Mouse (Mus musculus) midbrain, embryonic 15.5 days (tissue): ENCODE measurements around the gene Mrpl20. TPM values are rescaled to one million over a fixed set of nuclear protein-coding genes. Genes with fewer than 3 reads are reported as not detected.

Experiments used
- ATAC-seq: fragments of 200-750 bp; cut with Nextera tagmentation; replicated peaks from 2 replicates; pipeline ENCODE4 v1.8.0; 2017; ENCODE audit warnings: moderate TSS enrichment
- H3K27ac ChIP-seq: fragments of 300-500 bp; sonication (generic); 2 replicates; pipeline ENCODE4 v1.5.1; 2015; ENCODE audit warnings: mild to moderate bottlenecking, inconsistent platforms
- H3K27me3 ChIP-seq: fragments of 300-500 bp; sonication (generic); replicated peaks from 2 replicates; pipeline ENCODE4 v1.6.1; 2015; ENCODE audit warnings: inconsistent platforms
- H3K36me3 ChIP-seq: fragments of 300-500 bp; sonication (generic); replicated peaks from 2 replicates; pipeline ENCODE4 v1.6.1; 2015; ENCODE audit warnings: inconsistent platforms
- H3K4me1 ChIP-seq: fragments of 300-500 bp; sonication (generic); 2 replicates; pipeline ENCODE4 v1.6.1; 2015; ENCODE audit warnings: inconsistent platforms
- H3K4me2 ChIP-seq: fragments of 300-500 bp; sonication (generic); 2 replicates; pipeline ENCODE4 v1.6.1; 2015; ENCODE audit warnings: inconsistent platforms, mild to moderate bottlenecking, moderate library complexity
- H3K4me3 ChIP-seq: fragments of 300-500 bp; sonication (generic); 2 replicates; pipeline ENCODE4 v1.5.1; 2015; ENCODE audit warnings: mild to moderate bottlenecking, inconsistent platforms
- H3K9ac ChIP-seq: fragments of 300-500 bp; sonication (generic); 2 replicates; pipeline ENCODE4 v1.6.1; 2015; ENCODE audit warnings: mild to moderate bottlenecking, inconsistent platforms
- H3K9me3 ChIP-seq: fragments of 300-500 bp; sonication (generic); 2 replicates; pipeline ENCODE4 v1.6.1; 2016; ENCODE audit warnings: inconsistent platforms
- WGBS: fragments of 180-500 bp; shearing (Covaris S2); methylation state at CpG from one replicate; pipeline ENCODE4 v1.1.7; 2015; ENCODE audit warnings: mixed read lengths; 5-methylcytosine and 5-hydroxymethylcytosine counted together
- polyA plus RNA-seq: library from polyadenylated mRNA; unstranded; fragments of >200 nt; fragmentation: Nextera tagmentation; extraction: Ambion mirVana; gene quantifications from 2 replicates; pipeline ENCODE4 v1.2.1, GENCODE M21; 2015

The Mrpl20 gene
- polyA plus RNA-seq, 1 experiment from 2014 or later, result 242 TPM

DNA sequence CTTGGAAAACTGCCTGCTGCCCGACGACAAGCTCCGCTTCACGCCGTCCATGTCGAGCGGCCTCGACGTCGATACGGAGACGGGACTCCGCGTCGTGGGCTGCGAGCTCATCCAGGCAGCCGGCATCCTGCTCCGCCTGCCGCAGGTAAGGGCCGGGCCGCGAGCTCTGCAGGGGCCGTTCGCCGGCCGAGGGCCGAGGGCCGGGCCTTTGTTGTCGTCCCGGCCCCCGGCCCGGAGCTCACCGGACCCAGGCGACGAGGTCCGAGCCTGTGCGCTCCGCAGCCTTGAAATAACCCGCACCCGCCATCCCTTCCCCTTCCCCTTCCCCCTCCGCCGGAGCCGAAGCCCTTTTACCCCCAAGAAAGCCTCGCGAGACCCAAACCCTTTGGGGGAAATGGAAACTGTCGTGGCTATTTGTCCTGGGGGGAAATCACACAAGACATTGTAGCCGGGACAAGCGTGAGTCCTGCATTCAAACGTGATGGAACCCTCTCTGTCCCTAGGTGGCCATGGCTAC lies 10.0 kb downstream of the Mrpl20 start:
- Histone ChIP-seq H3K36me3 (peaks cover 38% of the 10 kb centered on the region), H3K4me3 (peak overlapping the region; percentile 89), H3K27me3 (no peaks in the 10 kb centered on the region), H3K27ac (peak overlapping the region; percentile 89), H3K4me1 (peaks cover 26% of the 10 kb centered on the region), H3K9me3 (no peaks in the 10 kb centered on the region), H3K9ac (peak overlapping the region; percentile 88), H3K4me2 (peak overlapping the region; percentile 65)
- ATAC-seq, result peak; percentile 61
- WGBS, result under 1% methylated on average over 49 of the region's 49 CpGs

DNA sequence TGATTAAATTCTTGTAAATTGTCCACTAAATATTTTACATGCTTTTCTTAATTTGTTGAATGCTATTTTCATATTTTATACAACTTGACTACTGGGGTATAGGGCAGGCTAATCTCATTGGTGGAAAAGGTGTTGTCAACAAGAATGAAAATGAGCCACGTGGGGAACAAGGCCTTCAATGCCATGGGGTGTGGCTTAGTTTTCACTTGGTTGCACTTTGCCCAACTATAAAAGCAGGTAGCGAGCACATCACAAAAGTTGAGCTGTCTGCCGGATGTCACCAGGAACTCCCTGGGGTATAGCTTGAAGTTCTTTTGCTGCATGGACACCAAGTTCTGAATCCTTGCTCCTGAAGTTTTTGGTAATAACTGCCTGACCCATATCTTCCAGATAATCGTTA lies 14.9 kb downstream of the Mrpl20 start:
- WGBS, result 85% methylated on average over 4 of the region's 4 CpGs
- no peak overlapping the region for H3K4me2 ChIP-seq
- peaks cover 56% of the 10 kb centered on the region for H3K36me3 ChIP-seq
- no peak overlapping the region for H3K4me3 ChIP-seq
- ATAC-seq, result no peak
- H3K27ac ChIP-seq, result no peak overlapping the region
- H3K27me3 ChIP-seq, result no peaks in the 10 kb centered on the region
- peaks cover 18% of the 10 kb centered on the region for H3K4me1 ChIP-seq
- no peaks in the 10 kb centered on the region for H3K9me3 ChIP-seq
- H3K9ac ChIP-seq, result no peak overlapping the region

DNA sequence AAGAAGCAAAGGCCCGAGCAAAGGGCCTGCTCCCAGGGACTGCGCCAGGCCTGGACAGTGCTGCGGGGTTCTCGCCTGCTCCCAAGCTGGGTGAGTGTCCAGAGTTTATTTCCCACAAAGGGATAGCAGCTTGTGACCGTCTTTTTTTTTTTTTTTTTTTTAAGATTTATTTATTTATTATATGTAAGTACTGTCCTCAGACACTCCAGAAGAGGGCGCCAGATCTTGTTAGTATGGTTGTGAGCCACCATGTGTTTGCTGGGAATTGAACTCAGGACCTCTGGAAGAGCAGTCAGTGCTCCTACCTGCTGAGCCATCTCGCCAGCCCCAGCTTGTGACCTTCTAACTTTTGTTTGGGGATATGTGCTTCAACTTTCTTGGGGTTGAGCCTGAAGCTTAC lies 18.3 kb downstream of the Mrpl20 start:
- Histone ChIP-seq H3K4me2 (no peak overlapping the region), H3K9ac (no peak overlapping the region), H3K36me3 (peaks cover 80% of the 10 kb centered on the region), H3K4me3 (no peak overlapping the region), H3K27ac (no peak overlapping the region), H3K27me3 (no peaks in the 10 kb centered on the region), H3K4me1 (no peaks in the 10 kb centered on the region), H3K9me3 (no peaks in the 10 kb centered on the region)
- ATAC-seq, result no peak
- 80% methylated on average over 7 of the region's 7 CpGs for WGBS

DNA sequence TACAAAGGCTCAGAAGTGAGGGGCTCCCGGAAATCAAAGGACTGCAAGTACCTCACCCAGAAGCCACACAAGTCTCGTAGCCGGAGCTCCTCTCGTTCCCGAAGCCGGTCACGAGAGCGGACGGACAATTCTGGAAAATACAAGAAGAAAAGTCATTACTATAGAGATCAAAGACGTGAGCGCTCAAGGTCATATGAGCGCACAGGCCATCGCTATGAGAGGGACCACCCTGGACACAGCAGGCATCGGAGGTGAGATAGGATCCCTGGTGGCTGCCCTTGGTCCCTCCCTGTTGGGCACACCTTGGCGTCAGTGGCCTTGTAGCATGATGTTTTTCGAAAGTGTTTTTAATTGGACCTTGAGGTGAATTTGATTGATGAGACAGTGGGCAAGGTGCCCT lies 20.8 kb downstream of the Mrpl20 start:
- Histone ChIP-seq H3K27ac (no peak overlapping the region), H3K27me3 (no peaks in the 10 kb centered on the region), H3K9me3 (no peaks in the 10 kb centered on the region), H3K4me2 (no peak overlapping the region), H3K4me3 (no peak overlapping the region), H3K4me1 (no peaks in the 10 kb centered on the region), H3K9ac (no peak overlapping the region), H3K36me3 (peaks cover 72% of the 10 kb centered on the region)
- ATAC-seq, result no peak
- 96% methylated on average over 16 of the region's 16 CpGs for WGBS

DNA sequence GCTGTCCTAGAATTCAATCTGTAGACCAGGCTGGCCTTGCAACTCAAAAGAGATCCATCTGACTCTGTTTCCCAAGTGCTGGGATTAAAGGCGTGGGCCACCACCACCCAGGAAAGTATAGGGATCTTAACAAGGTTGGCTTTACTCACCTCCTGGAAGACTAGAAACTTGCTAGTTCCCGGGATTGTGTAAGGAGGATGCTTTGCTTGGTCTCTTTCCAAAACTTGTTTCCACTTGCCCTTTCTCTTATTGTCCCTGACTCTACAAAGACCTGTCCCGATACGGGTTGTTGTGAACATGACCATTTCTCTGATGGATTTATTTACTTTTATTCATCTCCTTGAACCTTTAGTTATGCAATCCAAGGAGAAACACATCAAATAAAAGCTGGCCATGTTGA lies 27.2 kb downstream of the Mrpl20 start:
- ATAC-seq, result no peak
- Histone ChIP-seq H3K4me3 (no peak overlapping the region), H3K9me3 (no peaks in the 10 kb centered on the region), H3K4me1 (peaks cover 29% of the 10 kb centered on the region), H3K36me3 (peaks cover 12% of the 10 kb centered on the region), H3K27me3 (no peaks in the 10 kb centered on the region), H3K4me2 (no peak overlapping the region), H3K9ac (no peak overlapping the region), H3K27ac (no peak overlapping the region)
- WGBS, result 92% methylated on average over 4 of the region's 4 CpGs

DNA sequence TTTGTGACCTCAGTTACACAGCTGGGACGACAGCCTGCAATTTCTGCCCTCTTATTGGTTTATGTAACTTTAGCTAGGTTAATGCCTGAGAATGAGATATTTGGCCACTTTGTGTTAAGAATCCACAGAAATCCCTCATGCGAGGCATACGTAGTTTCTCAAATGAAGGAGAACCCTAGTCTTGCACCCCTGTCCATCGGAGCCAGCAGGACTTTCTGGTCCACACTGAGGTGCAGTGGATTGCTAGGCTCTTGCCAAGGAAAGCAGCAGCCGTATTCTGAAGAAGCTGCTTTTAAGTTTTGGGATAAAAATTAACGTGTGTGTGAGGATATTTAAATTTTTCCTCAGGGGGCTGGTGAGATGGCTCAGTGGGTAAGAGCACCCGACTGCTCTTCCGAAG lies 27.9 kb downstream of the Mrpl20 start:
- WGBS, result 56% methylated on average over 8 of the region's 8 CpGs
- Histone ChIP-seq H3K27ac (peak overlapping the region; percentile 89), H3K4me1 (peaks cover 29% of the 10 kb centered on the region), H3K27me3 (no peaks in the 10 kb centered on the region), H3K4me3 (peak overlapping the region; percentile 58; the same call in 1 of the 2 replicates), H3K9me3 (no peaks in the 10 kb centered on the region), H3K9ac (no peak overlapping the region), H3K36me3 (0 out of 2 replicates have a peak, but pooled peaks cover 6% of the 10 kb centered on the region), H3K4me2 (peak overlapping the region; percentile 87)
- ATAC-seq, result no peak

DNA sequence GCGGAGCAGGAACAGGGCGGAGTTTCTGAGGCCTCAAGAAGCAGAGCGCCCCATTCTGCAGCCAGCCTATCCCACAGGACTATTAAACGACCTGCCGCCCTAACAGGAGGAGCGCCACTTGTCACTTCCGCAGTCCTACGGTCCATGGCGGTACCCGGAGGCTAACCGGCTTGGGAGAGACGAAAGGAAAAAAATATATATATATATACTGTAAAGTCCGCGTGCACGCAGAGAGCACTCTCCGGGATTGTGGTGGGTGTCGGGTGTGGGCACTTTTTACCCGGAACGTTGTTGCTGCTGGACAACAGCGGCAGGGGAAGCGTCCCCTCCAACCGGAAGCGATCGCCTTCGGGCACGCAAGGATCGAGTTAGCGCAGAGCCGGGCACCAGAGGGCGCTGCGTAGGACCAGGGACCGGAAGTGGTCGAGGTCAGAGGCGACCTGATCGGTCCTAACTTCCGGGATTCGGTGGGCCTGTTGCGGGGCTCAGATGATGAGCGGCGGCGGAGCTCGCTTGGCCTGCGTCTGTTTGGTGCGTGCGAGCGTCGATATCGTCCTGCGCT lies 28.6 kb downstream of the Mrpl20 start, which contains the start of gene Aurkaip1:
Gene Aurkaip1, plus strand, starts transcription at position 68 of the 562 bp plus-strand sequence.
- H3K4me1 ChIP-seq, result peaks cover 29% of the 10 kb centered on the region
- peak within 1 kb of the TSS; percentile 87 for H3K4me2 ChIP-seq
- H3K9me3 ChIP-seq, result no peaks in the 10 kb centered on the region
- peak within 1 kb of the TSS; percentile 72 for H3K9ac ChIP-seq
- H3K27me3 ChIP-seq, result no peaks in the 10 kb centered on the region
- peak within 1 kb of the TSS; percentile 89 for H3K27ac ChIP-seq
- 0 out of 2 replicates have a peak, but pooled peaks cover 5% of the 10 kb centered on the region for H3K36me3 ChIP-seq
- under 1% methylated on average over 49 of the region's 49 CpGs for WGBS
- peak within 1 kb of the TSS; percentile 58 for H3K4me3 ChIP-seq
- peak; percentile 94 for ATAC-seq

DNA sequence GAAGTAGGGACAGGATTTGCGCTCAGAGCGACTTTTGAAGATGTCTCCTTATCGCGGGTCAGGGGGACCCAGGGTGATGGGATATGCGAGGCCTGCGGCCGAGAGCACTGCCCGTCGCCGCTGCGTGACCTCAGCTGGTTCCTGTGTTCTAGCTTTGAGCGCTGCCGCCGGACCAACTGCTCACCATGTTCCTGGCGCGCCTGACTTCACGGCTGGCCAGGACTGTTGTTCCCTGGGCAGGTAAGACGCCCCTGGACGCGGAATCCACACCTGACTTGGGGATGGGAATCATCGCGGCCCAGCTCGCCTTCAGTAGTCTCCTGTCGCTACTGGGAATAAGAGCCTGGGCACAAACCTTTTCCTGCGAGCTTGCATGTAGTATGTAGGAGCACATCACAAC lies 29.2 kb downstream of the Mrpl20 start:
- no peak; the same call in 1 of the 2 replicates for ATAC-seq
- Histone ChIP-seq H3K4me1 (peaks cover 29% of the 10 kb centered on the region), H3K27ac (peak overlapping the region; percentile 89), H3K27me3 (no peaks in the 10 kb centered on the region), H3K9me3 (no peaks in the 10 kb centered on the region), H3K36me3 (0 out of 2 replicates have a peak, but pooled peaks cover 5% of the 10 kb centered on the region), H3K4me2 (peak overlapping the region; percentile 87), H3K4me3 (peak overlapping the region; percentile 58), H3K9ac (peak overlapping the region; percentile 72)
- WGBS, result under 1% methylated on average over 25 of the region's 25 CpGs

DNA sequence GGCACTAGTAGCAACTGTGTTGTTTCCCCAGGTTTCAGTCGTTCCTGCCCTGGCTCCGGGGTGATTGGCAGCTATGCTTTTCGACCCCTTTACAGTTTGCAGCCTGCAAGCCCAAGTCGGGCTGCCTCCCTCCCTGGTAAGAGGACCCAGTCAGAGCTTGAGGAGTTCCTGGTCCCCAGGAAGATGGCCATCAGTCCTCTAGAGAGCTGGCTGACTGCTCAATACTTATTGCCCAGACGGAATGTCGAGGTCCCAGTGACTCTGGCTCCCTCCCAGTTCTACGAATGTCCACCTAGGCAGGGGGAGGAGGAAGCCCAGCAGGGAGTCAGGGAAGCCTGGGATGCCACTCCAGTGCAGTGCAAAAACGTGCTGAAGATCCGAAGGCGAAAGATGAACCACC lies 29.6 kb downstream of the Mrpl20 start:
- Histone ChIP-seq H3K27ac (no peak overlapping the region), H3K36me3 (0 out of 2 replicates have a peak, but pooled peaks cover 5% of the 10 kb centered on the region)
- 57% methylated on average over 10 of the region's 10 CpGs for WGBS

DNA sequence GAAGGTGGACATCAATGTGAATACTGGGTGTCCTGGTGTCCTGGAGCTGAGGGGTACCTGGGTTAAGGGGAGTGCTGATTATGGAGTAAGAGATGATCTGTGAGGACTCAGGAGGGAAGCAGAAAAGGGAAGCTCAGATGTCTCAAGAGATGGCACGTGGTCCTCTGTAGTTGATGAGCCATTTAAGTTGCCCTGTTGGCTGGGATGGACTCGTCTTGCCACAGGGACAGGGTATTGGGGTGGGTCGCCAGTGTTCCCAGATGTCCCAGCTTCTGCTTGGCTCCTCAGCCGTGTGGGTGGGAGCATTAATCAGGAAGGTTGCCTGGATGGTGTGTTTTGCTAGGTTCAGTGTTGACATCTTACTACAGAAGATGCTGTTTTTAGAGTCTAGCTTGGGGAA lies 30.6 kb downstream of the Mrpl20 start:
- ATAC-seq, result no peak
- Histone ChIP-seq H3K4me3 (no peak overlapping the region), H3K27me3 (no peaks in the 10 kb centered on the region), H3K27ac (no peak overlapping the region), H3K4me2 (no peak overlapping the region), H3K9ac (no peak overlapping the region), H3K36me3 (no peaks in the 10 kb centered on the region), H3K4me1 (peaks cover 29% of the 10 kb centered on the region), H3K9me3 (no peaks in the 10 kb centered on the region)
- 87% methylated on average over 4 of the region's 4 CpGs for WGBS

More for the DNA sequence above, 29.6 kb downstream of the Mrpl20 start:
- Histone ChIP-seq H3K9ac (peak overlapping the region; percentile 72), H3K9me3 (no peaks in the 10 kb centered on the region), H3K4me2 (peak overlapping the region; percentile 87), H3K4me1 (peaks cover 29% of the 10 kb centered on the region), H3K27me3 (no peaks in the 10 kb centered on the region), H3K4me3 (peak overlapping the region; percentile 58)
- ATAC-seq, result no peak

DNA sequence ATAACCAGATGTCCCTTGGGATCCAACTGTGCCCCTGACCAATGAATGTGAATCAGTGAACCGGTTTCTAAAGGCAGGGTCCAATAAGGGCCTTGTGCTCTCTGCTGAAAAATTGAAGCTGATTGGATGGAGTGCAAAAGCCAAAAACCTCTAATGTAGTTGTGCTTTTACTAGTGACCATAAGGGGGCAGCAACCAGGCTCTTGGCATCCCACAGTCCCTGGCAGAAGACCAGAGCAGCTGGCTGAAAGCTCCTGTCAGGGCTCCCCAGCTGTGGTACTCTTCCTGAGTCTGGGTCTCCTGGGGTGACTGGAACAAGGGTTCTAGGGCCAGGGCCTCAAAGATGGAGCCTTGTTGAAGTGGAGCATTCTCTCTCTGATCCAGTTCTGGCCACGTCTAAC lies 31.2 kb downstream of the Mrpl20 start:
- peaks cover 29% of the 10 kb centered on the region for H3K4me1 ChIP-seq
- H3K27me3 ChIP-seq, result no peaks in the 10 kb centered on the region
- H3K36me3 ChIP-seq, result no peaks in the 10 kb centered on the region
- 0 out of 2 replicates have a peak, but pooled peaks have one; percentile 16 for ATAC-seq
- no peak overlapping the region for H3K4me3 ChIP-seq
- 33% methylated on average over 2 of the region's 2 CpGs for WGBS
- H3K27ac ChIP-seq, result peak overlapping the region; percentile 39; the same call in 1 of the 2 replicates
- no peak overlapping the region for H3K9ac ChIP-seq
- no peak overlapping the region for H3K4me2 ChIP-seq
- no peaks in the 10 kb centered on the region for H3K9me3 ChIP-seq

DNA sequence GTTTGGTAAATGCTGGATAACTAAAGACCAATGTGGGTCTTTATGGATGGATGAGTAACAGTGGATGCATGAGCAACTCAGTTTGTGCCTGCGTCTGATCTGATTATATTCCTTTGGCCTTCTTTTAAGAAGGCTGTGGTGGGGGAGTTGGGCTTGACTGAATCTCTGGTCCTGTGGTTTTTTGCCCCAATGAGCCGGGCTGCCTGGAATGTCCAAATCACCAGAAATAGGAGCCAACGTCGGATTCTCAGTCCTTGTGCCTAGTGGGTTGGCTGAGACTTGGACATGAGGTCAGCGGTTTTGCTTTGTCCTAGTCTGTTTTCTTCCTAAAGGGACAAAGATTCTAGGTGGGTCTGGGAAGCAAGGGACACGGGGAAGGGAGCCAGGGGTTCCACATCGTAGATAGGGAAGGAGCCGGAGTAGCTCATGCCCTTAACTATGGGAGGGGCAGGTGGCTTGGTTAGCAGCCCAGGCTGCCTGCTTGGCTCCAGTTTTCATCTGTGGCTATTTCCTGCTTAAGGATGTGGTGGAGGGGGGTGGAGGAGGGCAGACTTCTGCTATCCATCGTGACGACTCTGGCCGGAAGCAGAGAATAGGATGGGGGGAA lies 34.8 kb downstream of the Mrpl20 start:
- Histone ChIP-seq H3K36me3 (no peaks in the 10 kb centered on the region), H3K9me3 (no peaks in the 10 kb centered on the region), H3K4me3 (no peak overlapping the region), H3K27me3 (peaks cover 19% of the 10 kb centered on the region), H3K4me1 (peaks cover 31% of the 10 kb centered on the region), H3K4me2 (no peak overlapping the region), H3K9ac (no peak overlapping the region), H3K27ac (no peak overlapping the region)
- WGBS, result 82% methylated on average over 11 of the region's 11 CpGs
- ATAC-seq, result no peak
